In genomic region chr16:4003489-4004398, GRCm38 (mm10) we compare ENCODE assay signal across 8 mouse cellular contexts. TPM values are rescaled to one million over a fixed set of nuclear protein-coding genes. Genes with fewer than 3 reads are reported as not detected.
DNase-seq lines count a peak whose midpoint lies in the region; ATAC-seq and TF ChIP-seq lines count a peak whose summit lies in the region.

Gene Slx4, minus strand, starts transcription at chr16:4003770.

- intact Hi-C loops in heart, postnatal 10 days (cut with DNase I): loop anchor here (5.0 kb wide), 2 partner anchors 96 to 156 kb away; partner anchors contain the start of genes 1700037C18Rik, Cluap1 and Zfp174

- H3K4me1 ChIP-seq in ES-Bruce4 (ENCODE audit: control insufficient read depth, insufficient read depth, low read length): peaks cover 1% of the 10 kb centered on the region
- peaks cover 17% of the 10 kb centered on the region for H3K4me1 ChIP-seq in forebrain, embryonic 13.5 days
- peaks cover 17% of the 10 kb centered on the region for H3K4me1 ChIP-seq in liver, postnatal 0 days (ENCODE audit: insufficient read depth)
- H3K4me1 ChIP-seq in neural tube, embryonic 14.5 days (ENCODE audit: control insufficient read depth, insufficient read depth, low read length): peaks cover 10% of the 10 kb centered on the region

- DNase-seq in heart, postnatal 10 days: peak; percentile 95 to 96
- DNase-seq in large intestine, adult 2 months (ENCODE audit: low read depth, low spot score): peak; percentile 90
- peak; percentile 94 for DNase-seq in liver, postnatal 0 days
- peak; percentile 95 for DNase-seq in testis, postnatal 10 days (ENCODE audit: low spot score)

- TF ChIP-seq CTCF in ES-Bruce4 (IDR thresholded peaks at IDR 0.05; ENCODE audit: low read depth, low read length): no peak
- peak; percentile 64 for TF ChIP-seq CTCF in liver, postnatal 0 days (IDR thresholded peaks at IDR 0.05; ENCODE audit: low read depth)

- peak within 1 kb of the TSS; percentile 90 for H3K4me2 ChIP-seq in forebrain, embryonic 13.5 days
- peak within 1 kb of the TSS; percentile 91 for H3K4me2 ChIP-seq in liver, postnatal 0 days (ENCODE audit: low read depth, low read length)
- H3K4me2 ChIP-seq in neural tube, embryonic 14.5 days (ENCODE audit: low read depth, low read length): peak within 1 kb of the TSS; percentile 89

- H3K36me3 ChIP-seq in ES-Bruce4 (ENCODE audit: control insufficient read depth, insufficient read depth, low read length, poor library complexity, severe bottlenecking): peaks cover 18% of the 10 kb centered on the region
- peaks cover 28% of the 10 kb centered on the region for H3K36me3 ChIP-seq in forebrain, embryonic 13.5 days (ENCODE audit: poor library complexity, severe bottlenecking)
- H3K36me3 ChIP-seq in liver, postnatal 0 days (replicated peaks; ENCODE audit: insufficient read depth, low read length): peaks cover 15% of the 10 kb centered on the region
- H3K36me3 ChIP-seq in neural tube, embryonic 14.5 days (ENCODE audit: control insufficient read depth, insufficient read depth, low read length): peaks cover 13% of the 10 kb centered on the region

- H3K27ac ChIP-seq in ES-Bruce4 (ENCODE audit: insufficient read depth, low read length): peak within 1 kb of the TSS; percentile 57
- peak within 1 kb of the TSS; percentile 82 for H3K27ac ChIP-seq in forebrain, embryonic 13.5 days
- H3K27ac ChIP-seq in liver, postnatal 0 days (ENCODE audit: low read depth): peak within 1 kb of the TSS; percentile 88
- H3K27ac ChIP-seq in neural tube, embryonic 14.5 days (ENCODE audit: low read depth, low read length): peak within 1 kb of the TSS; percentile 89

- TF ChIP-seq EP300 in ES-Bruce4 (IDR thresholded peaks at IDR 0.05; ENCODE audit: insufficient read depth, low read depth, low read length): 0 out of 2 replicates have a peak, but pooled peaks have one; percentile 22
- TF ChIP-seq EP300 in liver, postnatal 0 days (IDR thresholded peaks at IDR 0.05; ENCODE audit: low read depth): no peak

- peak within 1 kb of the TSS; percentile 89 for H3K4me3 ChIP-seq in ES-Bruce4 (ENCODE audit: low read depth, low read length)
- peak within 1 kb of the TSS; percentile 88 for H3K4me3 ChIP-seq in forebrain, embryonic 13.5 days
- peak within 1 kb of the TSS; percentile 90 for H3K4me3 ChIP-seq in liver, postnatal 0 days (ENCODE audit: low read depth, low read length)
- peak within 1 kb of the TSS; percentile 84 for H3K4me3 ChIP-seq in neural tube, embryonic 14.5 days (ENCODE audit: low read depth, low read length)

- peak; percentile 93 for TF ChIP-seq POLR2A in ES-Bruce4 (IDR thresholded peaks at IDR 0.05; ENCODE audit: insufficient read depth, low read length)

- peak; percentile 95 for ATAC-seq in cerebellum, adult (ENCODE audit: insufficient number of reproducible peaks, low FRiP score, low TSS enrichment)
- peak; percentile 97 for ATAC-seq in forebrain, embryonic 13.5 days
- peak; percentile 96 for ATAC-seq in liver, postnatal 0 days
- peak; percentile 97 for ATAC-seq in neural tube, embryonic 14.5 days (ENCODE audit: low read depth)

- WGBS in forebrain, embryonic 13.5 days: 1% methylated on average over 54 of the region's 58 CpGs
- 2% methylated on average over 58 of the region's 58 CpGs for WGBS in large intestine, adult 2 months
- 2% methylated on average over 58 of the region's 58 CpGs for WGBS in liver, postnatal 0 days (ENCODE audit: insufficient replicate concordance)
- WGBS in neural tube, embryonic 14.5 days: 1% methylated on average over 55 of the region's 58 CpGs

- H3K27me3 ChIP-seq in ES-Bruce4 (ENCODE audit: control insufficient read depth, insufficient read depth, low read length, poor library complexity, severe bottlenecking): no peaks in the 10 kb centered on the region
- no peaks in the 10 kb centered on the region for H3K27me3 ChIP-seq in forebrain, embryonic 13.5 days
- H3K27me3 ChIP-seq in liver, postnatal 0 days (ENCODE audit: insufficient read depth, low read length): no peaks in the 10 kb centered on the region
- H3K27me3 ChIP-seq in neural tube, embryonic 14.5 days (ENCODE audit: control insufficient read depth, insufficient read depth, low read length): no peaks in the 10 kb centered on the region

- H3K9ac ChIP-seq in ES-Bruce4 (ENCODE audit: low read depth, poor library complexity, severe bottlenecking): peak within 1 kb of the TSS; percentile 66
- peak within 1 kb of the TSS; percentile 88 for H3K9ac ChIP-seq in forebrain, embryonic 13.5 days
- peak within 1 kb of the TSS; percentile 87 for H3K9ac ChIP-seq in liver, postnatal 0 days (replicated peaks)
- peak within 1 kb of the TSS; percentile 80 for H3K9ac ChIP-seq in neural tube, embryonic 14.5 days (replicated peaks; ENCODE audit: low read depth, low read length)

- peaks cover 2% of the 10 kb centered on the region for H3K9me3 ChIP-seq in ES-Bruce4 (replicated peaks; ENCODE audit: control insufficient read depth, insufficient read depth, low read length, poor library complexity, severe bottlenecking)
- H3K9me3 ChIP-seq in forebrain, embryonic 13.5 days (replicated peaks): no peaks in the 10 kb centered on the region; the same call in 1 of the 2 replicates
- no peaks in the 10 kb centered on the region for H3K9me3 ChIP-seq in liver, postnatal 0 days (ENCODE audit: low read length)
- H3K9me3 ChIP-seq in neural tube, embryonic 14.5 days (ENCODE audit: control insufficient read depth, low read length): no peaks in the 10 kb centered on the region

RNA-seq across cellular contexts. Expression of gene Slx4, which starts in this region (rescaled TPM):
- polyA plus RNA-seq in ES-Bruce4 (2011; ENCODE audit: insufficient read depth, insufficient read length, low read depth, missing spikeins): 33.5 and 39.5 TPM in 2 replicates
- polyA plus RNA-seq in forebrain, embryonic 13.5 days (2015; fragmentation: Nextera tagmentation; extraction: Ambion mirVana): 18.0 and 21.3 TPM in 2 replicates
- 10 to 100 TPM; 11.0 to 14.4 TPM for total RNA-seq in heart, postnatal 10 days (2021)
- 14.2 and 29.3 TPM in 2 replicates for polyA plus RNA-seq in large intestine, adult 2 months (2012; rRNA removed)
- 2.5 and 2.9 TPM in 2 replicates for polyA plus RNA-seq in liver, postnatal 0 days (2015; fragmentation: Nextera tagmentation; extraction: Ambion mirVana)
- polyA plus RNA-seq in neural tube, embryonic 14.5 days (2014; fragmentation: Nextera tagmentation; extraction: Ambion mirVana): 38.0 and 38.8 TPM in 2 replicates

Comparison
In these comparisons a context has a peak if more than half of its experiments do, and no peak if none do; other contexts are left out.
1. Peak in every context shown above with its lines: DNase-seq, ATAC-seq, H3K4me3 ChIP-seq and H3K27ac ChIP-seq.